Mouse (Mus musculus) naive thymus-derived CD4-positive, alpha-beta T cell, adult 5 months (primary cell): Measurements from ENCODE around the gene Gimap3. TPM values are rescaled to one million over a fixed set of nuclear protein-coding genes. Genes with fewer than 3 reads are reported as not detected.

Experiments
- polyA plus RNA-seq: library from polyadenylated mRNA; unstranded; fragments of 100-300 nt; shearing (Covaris generic); gene quantifications from one replicate; pipeline ENCODE4 v1.2.1, GENCODE M21; 2017

Gimap3 gene
- 1,890 TPM for polyA plus RNA-seq

GRCm38 (mm10) chr6:48770696-48771095 is at the start of gene Gimap3:
Gimap3 (minus strand) TSS chr6:48770851.

DNA sequence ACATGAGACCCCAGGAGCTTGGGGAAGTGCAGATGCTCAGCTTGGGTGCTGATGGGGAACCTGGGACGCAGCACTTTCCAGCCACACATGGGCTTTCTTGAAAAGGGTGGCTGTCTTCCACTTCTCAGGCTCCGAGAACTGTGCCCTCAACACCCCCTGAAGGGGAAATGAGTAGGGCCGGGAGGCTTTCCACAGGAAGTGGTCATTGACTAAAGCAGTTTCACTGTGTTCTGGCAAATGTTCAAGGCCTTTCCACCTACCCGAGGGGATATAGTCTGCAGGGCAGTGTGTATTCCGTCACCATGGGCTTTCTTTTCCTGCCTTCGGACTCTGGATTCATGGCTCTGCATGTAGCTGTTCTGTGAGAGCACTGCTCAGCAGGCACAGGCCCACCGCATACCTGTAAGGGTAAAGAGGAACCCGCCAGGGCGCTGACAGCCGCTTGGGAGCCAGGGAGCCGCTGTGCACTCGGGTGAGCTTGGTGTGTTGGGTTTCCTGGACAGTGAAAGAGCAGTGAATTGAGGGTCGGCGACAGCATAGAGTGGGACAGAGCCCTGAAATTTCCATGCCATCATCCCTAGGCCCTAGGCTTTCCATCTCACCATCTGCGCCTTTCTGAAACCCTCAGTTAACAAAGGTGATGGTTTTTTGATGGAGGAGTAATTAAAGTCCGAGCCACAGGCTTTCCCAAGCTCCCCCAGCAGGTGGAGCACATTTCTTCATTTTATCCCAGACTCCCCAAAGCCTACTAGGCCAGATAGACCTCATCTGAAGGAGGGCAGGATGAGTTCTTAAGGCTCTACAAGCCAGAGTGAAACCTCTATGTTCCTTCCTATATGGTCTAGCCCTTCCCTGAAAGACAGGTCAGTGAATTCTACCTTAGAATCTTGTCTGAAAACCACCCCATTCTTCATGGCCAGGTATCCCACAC is 24.4 kb downstream of the Gimap3 start, which contains the start of gene Gimap5:
Gene Gimap5, plus strand, starts transcription at position 239 of the 931 bp plus-strand sequence.

GRCm38 (mm10) chr6:48738961-48739779 is 31.5 kb downstream of the Gimap3 start, which contains the start of gene Gimap1:
Gimap1 (plus strand) TSS chr6:48739054.

DNA sequence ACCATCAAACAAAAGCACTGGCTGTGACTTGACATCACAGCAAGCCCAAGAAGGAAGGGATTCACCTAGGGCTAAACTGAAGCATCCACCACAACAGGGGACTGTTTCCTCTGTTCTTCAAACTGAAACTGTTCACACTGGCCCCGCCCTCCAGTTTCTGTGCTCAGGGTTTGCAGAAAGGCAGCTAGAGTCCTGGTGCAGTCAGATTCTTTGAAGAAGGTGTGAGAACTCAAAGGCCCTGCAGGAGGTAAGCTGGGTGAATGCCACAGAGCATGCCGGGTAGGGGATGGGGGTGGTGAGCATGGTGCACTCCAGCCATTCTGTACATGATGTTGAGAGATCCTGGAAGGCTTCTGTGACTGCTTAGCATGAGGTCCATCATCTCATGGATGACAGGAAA is 52.2 kb downstream of the Gimap3 start, which contains the start of the genes Gm28053 and Gimap7:
Gene Gm28053, plus strand, starts transcription at position 153 of the 400 bp plus-strand sequence.
Gene Gimap7, plus strand, starts transcription at position 167 of the 400 bp plus-strand sequence.

Other genes with a start within 250 kb of the Gimap3 start
- not detected for gene Atp6v0e2, start 233.2 kb downstream of the Gimap3 start, polyA plus RNA-seq
- gene Lrrc61, start 216.1 kb downstream of the Gimap3 start, polyA plus RNA-seq: 8.3 TPM
- not detected for gene Rarres2, start 198.1 kb downstream of the Gimap3 start, polyA plus RNA-seq
- gene Gm45021, start 181.2 kb downstream of the Gimap3 start, polyA plus RNA-seq: not detected
- gene Repin1, start 177.0 kb downstream of the Gimap3 start, polyA plus RNA-seq: 2.0 TPM
- gene Gm44965, start 176.9 kb downstream of the Gimap3 start, polyA plus RNA-seq: not detected
- 6.2 TPM for gene Zfp775, start 168.8 kb downstream of the Gimap3 start, polyA plus RNA-seq
- gene AI854703, start 144.1 kb downstream of the Gimap3 start, polyA plus RNA-seq: 1.3 TPM
- gene Gimap8, start 123.6 kb downstream of the Gimap3 start, polyA plus RNA-seq: 145 TPM
- gene Gimap9, start 94.7 kb downstream of the Gimap3 start, polyA plus RNA-seq: 408 TPM
- gene Gimap4, start 86.3 kb downstream of the Gimap3 start, polyA plus RNA-seq: 1,217 TPM
- gene Gimap6, start 62.6 kb downstream of the Gimap3 start, polyA plus RNA-seq: 2,591 TPM
- gene Gm28053, start 52.2 kb downstream of the Gimap3 start, polyA plus RNA-seq: 7.0 TPM
- gene Gimap7, start 52.2 kb downstream of the Gimap3 start, polyA plus RNA-seq: 152 TPM
- gene Gimap1, start 31.8 kb downstream of the Gimap3 start, polyA plus RNA-seq: 555 TPM
- 182 TPM for gene Gimap5, start 24.7 kb downstream of the Gimap3 start, polyA plus RNA-seq
- gene Tmem176a, start 70.1 kb upstream of the Gimap3 start, polyA plus RNA-seq: 0.77 TPM
- gene Tmem176b, start 70.6 kb upstream of the Gimap3 start, polyA plus RNA-seq: 3.1 TPM
- not detected for gene Aoc1, start 102.0 kb upstream of the Gimap3 start, polyA plus RNA-seq
- gene 1600015I10Rik, start 159.0 kb upstream of the Gimap3 start, polyA plus RNA-seq: not detected
- not detected for gene Doxl2, start 204.1 kb upstream of the Gimap3 start, polyA plus RNA-seq
- not detected for gene Svs1, start 216.0 kb upstream of the Gimap3 start, polyA plus RNA-seq